Mouse (Mus musculus) layer of hippocampus, adult 9-10 months (tissue): ENCODE results near the gene Txnrd1.

Experiments
- DNase-seq: peaks from one replicate; pipeline ENCODE4 v3.0.0; 2022; ENCODE audit warnings: low spot score

Gene Txnrd1

DNA sequence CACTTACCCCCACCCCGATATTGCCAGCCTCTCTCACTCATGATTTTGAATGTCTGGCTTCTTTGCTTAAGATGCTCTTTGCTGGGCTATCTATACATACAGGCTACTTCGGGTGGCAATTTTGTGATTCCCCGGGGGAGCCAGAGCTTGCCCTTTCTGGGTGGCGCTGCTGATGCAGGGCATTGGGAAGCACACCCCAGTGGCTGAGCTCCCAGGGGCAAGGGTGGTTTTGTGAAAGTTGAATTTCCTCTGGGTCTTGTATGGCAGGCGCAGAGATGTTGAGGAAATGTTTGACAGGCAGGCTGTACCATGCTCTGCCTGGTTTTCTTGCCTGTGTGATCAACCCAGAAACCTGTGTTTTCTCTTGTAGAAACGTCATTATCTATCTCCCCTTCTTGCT is 15.1 kb upstream of the Txnrd1 start:
- no peak for DNase-seq

- no peak for DNase-seq
Observed at GRCm38 (mm10) chr10:82823108-82823778, 10.5 kb upstream of the Txnrd1 start.

DNA sequence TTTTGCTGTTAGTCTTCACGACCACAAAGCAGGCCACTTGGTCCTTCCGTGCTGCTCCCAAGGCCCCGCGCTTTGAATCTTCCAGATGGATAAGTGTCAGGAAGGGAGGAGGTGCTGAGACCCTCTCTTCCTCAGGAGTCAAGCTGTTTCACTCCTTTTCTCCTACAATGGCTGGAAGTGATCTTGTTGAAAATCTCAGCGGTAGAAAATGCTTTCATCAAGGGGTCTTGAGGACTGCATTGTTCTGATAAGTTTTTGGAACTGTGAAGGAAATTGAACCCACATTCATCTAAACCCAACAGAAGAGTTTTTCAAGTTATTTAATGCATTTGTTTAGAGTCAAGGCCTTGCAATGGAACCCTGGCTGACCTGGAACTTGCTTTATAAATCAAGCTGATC is 10.0 kb upstream of the Txnrd1 start:
- no peak for DNase-seq

DNA sequence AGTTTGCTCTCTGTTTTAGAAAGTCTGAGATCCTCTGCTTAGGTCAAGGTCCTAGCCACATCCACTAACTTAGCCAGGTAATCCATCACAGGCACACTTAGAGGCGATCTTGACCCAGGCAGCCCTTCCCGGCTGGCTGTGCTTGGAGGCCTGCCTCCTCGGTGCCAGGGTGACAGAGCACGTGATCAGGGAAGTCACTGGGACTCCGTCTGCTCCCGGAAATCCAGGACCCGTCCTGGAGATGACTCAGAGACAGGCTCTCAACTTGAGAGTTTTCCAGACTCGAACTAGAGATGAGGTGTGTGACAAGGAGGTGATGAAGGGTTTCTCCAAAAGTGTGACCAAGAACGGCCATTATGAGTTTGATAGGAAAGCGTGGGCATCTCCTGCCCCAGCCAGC is 9.2 kb upstream of the Txnrd1 start:
- DNase-seq, result no peak

GRCm38 (mm10) chr10:82826516-82826915 is 7.2 kb upstream of the Txnrd1 start:
- DNase-seq, result no peak

- no peak for DNase-seq
Observed at GRCm38 (mm10) chr10:82835898-82836297, 2.1 kb downstream of the Txnrd1 start.

- DNase-seq, result no peak
Observed at GRCm38 (mm10) chr10:82838390-82838789, 4.6 kb downstream of the Txnrd1 start.

DNA sequence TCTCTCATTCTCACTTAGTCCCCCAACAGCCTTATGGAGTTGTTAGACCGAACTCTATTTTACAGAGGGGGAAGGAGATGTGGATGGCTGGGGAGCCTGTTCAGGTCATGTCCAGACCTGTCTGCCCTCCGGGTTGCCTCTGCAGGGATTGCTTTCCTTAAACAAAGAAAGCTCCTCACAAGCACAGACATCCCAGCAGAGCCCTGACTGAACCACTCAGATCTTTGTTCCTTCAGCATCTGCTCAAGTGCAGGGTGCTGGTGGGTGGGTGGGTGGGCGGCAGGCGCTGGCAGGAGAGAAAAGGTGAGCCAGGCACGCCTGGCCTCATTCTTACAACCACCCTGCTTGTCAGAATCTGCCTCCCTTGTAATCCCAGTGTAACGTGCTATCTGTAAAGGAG is 10.3 kb downstream of the Txnrd1 start:
- no peak for DNase-seq

GRCm38 (mm10) chr10:82844731-82845130 is 11.0 kb downstream of the Txnrd1 start:
- no peak for DNase-seq

DNA sequence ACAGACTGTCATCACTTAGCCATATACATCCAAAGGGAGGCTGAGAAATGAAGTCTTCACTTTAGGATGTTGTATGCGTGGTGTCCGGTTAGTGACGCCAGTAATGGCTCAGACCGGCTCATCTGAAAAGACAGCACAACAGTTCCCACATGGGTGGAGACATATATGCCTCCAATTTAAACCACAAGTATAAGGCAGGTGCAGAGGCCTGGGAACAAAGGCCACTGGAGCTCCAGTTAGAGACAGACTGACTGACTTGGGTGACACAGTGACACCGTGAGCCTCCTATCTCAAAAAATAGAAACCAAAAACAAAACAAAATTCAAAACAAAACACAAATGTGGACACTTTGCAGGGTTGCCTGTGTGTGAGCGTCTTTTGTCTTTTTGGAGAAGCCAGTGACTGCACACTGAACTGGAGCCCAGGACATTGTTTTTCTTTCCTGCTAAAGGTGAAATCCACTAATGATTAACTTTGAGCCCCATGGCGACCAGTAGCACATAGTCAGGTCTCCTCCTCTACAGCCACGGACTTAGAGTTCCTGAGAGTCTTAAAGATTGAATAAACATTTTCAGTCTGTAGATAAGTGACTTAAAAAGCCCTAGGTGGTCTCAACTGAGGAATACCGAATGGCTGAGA is 14.2 kb downstream of the Txnrd1 start:
- no peak for DNase-seq

- no peak for DNase-seq
Observed at GRCm38 (mm10) chr10:82849686-82850353, 16.1 kb downstream of the Txnrd1 start.

DNA sequence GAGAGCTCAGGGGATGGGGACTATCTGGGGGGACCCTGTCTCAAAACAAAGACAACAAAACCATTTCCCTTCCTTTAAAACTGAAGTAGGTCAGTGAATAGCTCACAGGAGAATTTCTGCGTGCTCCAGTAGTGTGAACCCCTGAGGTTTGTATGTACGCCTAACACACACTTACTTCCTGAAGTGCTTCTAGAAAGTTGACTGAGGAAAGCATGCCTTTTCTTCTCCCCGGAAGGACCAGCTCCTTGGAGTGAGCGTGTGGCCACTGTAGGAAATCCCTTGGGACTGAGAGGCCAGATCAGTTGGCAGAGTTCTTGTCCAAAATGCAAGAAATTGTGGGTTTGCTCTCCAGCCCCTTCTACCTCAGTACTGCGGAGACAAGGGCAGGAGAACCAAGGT is 16.6 kb downstream of the Txnrd1 start:
- DNase-seq, result no peak

GRCm38 (mm10) chr10:82851751-82852150 is 18.0 kb downstream of the Txnrd1 start:
- DNase-seq, result no peak

- no peak for DNase-seq
Observed at GRCm38 (mm10) chr10:82858032-82858680, 24.4 kb downstream of the Txnrd1 start.

GRCm38 (mm10) chr10:82858691-82859532 is 25.2 kb downstream of the Txnrd1 start:
- DNase-seq, result peak; percentile 80

DNA sequence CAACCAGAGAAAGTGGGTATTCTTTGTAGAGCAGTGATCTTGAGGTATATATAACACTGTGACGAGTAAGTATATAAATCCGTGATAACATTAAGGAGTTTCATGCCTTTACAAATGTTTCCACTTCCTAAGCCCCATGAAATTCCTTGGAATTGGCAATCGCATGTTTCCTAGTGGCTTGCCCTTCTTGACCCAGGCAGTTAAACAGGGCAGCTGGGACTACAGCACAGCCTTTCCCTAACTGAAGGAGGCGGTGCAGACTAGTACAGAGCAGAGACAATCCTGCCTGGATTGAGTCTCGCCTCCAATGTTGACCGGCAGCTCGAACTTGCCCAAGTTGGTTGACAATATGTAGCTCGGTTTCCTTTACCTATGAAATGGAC is 25.8 kb downstream of the Txnrd1 start:
- DNase-seq, result no peak

DNA sequence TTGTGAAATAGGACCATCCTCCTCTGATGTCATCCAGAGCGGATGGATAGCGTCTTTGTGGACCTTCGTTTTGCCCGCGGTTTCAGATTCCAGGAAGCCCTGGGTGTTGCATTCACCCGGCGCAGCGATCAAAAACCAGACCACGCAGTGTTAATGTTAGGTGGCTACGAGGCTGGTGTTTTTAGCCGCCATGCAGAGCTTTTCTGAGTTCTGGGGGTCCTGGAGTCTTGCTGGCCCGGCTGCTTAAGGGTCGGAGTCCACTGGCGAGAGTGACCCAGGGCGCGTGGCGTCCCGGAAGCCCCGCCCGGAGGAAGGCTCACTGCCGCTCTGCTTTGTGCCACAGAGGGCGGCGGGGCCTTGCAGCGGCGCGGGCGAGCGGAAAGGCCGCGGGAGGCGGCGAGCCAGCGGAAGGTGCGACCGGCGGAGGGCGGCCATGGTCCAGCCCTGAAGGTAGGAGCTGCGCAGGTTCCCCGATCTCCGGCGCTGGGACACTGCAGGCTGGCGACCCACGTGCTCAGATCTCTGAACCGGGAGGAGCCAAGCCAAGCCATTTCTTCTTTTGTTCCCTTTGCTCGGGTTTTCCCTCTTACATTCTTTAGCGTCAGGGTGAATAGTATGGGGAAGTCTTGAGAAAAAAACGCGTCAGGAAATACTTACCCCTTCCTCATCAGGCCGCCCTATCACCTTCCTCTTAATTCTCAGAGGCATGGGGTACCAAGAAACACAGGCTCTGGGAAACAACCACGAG is 26.6 kb downstream of the Txnrd1 start:
- DNase-seq, result no peak

DNA sequence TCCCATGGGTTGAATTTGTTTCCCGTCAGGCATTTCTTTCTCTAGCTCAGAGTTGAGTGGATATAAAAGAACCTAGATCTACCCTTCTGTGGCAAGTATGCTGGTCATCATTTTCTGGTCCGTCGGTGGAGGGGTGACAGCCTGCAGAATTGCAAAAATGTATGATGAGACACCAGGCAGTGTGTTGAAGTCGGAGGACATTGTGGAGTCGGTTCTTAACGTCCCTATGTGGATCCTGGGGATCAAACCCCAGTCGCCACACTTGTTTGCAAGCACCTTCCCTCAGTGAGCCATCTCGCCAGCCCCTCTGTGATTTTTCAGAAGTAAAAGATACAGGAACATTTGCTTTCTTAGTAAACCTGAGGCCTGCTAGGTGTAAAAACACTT is 27.2 kb downstream of the Txnrd1 start:
- DNase-seq, result no peak

- no peak for DNase-seq
Observed at GRCm38 (mm10) chr10:82863106-82863680, 29.4 kb downstream of the Txnrd1 start.

GRCm38 (mm10) chr10:82863827-82864226 is 30.1 kb downstream of the Txnrd1 start:
- DNase-seq, result no peak

- no peak for DNase-seq
Observed at GRCm38 (mm10) chr10:82866356-82866755, 32.6 kb downstream of the Txnrd1 start, which contains the start of gene Eid3. Gene Eid3 (plus strand): TSS chr10:82866626.
